Mouse (Mus musculus) lung, adult 2 months (tissue): ENCODE measurements at regions not wholly inside any gene's neighbourhood (a gene's known extent, or its start where the extent isn't known, plus 50 kb on each side); places are given as distances from the start of the nearest gene placed in this dataset.

Experiments
- CTCF ChIP-seq: fragments of 200-500 bp; IDR thresholded peaks from 2 replicates; pipeline ENCODE4 v1.5.1; 2011; ENCODE audit warnings: mild to moderate bottlenecking, low read length, control low read depth; ENCODE audit not compliant: insufficient read depth
- POLR2A ChIP-seq: fragments of 200-500 bp; IDR thresholded peaks from 2 replicates; pipeline ENCODE4 v1.6.1; 2011; ENCODE audit warnings: low read depth, mild to moderate bottlenecking, control low read depth, low read length, borderline replicate concordance; ENCODE audit errors: extremely low read depth

GRCm38 (mm10) chr13:46023630-46024041, 58.8 kb upstream of the Atxn1 start:
- TF ChIP-seq POLR2A = no peak
- TF ChIP-seq CTCF = no peak
